Comparison of ENCODE assay signal across 8 mouse cellular contexts in genomic region chr6:38433261-38434033, GRCm38 (mm10). TPM values are rescaled to one million over a fixed set of nuclear protein-coding genes. Genes with fewer than 3 reads are reported as not detected.
DNase-seq lines count a peak whose midpoint lies in the region; ATAC-seq lines count a peak whose summit lies in the region.

Gene Ubn2 (plus strand): TSS chr6:38433950.

- H3K4me3 ChIP-seq in lung, embryonic 16.5 days (ENCODE audit: low read length): peak within 1 kb of the TSS; percentile 98

- DNase-seq in MEL-GATA-1-ER (ENCODE audit: extremely low read depth, low read depth): peak; percentile 99
- peak; percentile 98 for DNase-seq in cerebellum, adult 8-10 months
- peak; percentile 100 for DNase-seq in forelimb bud, embryonic 11.5 days (ENCODE audit: low read depth, low spot score)
- peak; percentile 94 for DNase-seq in layer of hippocampus, adult 9-10 months (ENCODE audit: low spot score)
- peak; percentile 96 for DNase-seq in ovary, postnatal 10 days (ENCODE audit: low spot score)
- peak; percentile 99 for DNase-seq in thymus, postnatal 10 days (ENCODE audit: low spot score in 2 of 2)

- ATAC-seq in hematopoietic stem cell, adult 5-6 weeks (replicated peaks in 1 of 2; ENCODE audit: insufficient read depth in 1 of 2, low FRiP score in 2 of 2, low TSS enrichment in 1 of 2, low read depth in 1 of 2, poor library complexity in 2 of 2, severe bottlenecking in 2 of 2): peak; percentile 94 to 95
- ATAC-seq in lung, embryonic 16.5 days (ENCODE audit: low read depth): peak; percentile 97

- no peaks in the 10 kb centered on the region for H3K9me3 ChIP-seq in lung, embryonic 16.5 days (ENCODE audit: control insufficient read depth, low read length)

- peak within 1 kb of the TSS; percentile 89 for H3K4me2 ChIP-seq in lung, embryonic 16.5 days (ENCODE audit: low read depth, low read length)

- peak within 1 kb of the TSS; percentile 98 for H3K27ac ChIP-seq in lung, embryonic 16.5 days (ENCODE audit: low read length)

- WGBS in lung, embryonic 16.5 days: under 1% methylated on average over 61 of the region's 64 CpGs

- H3K27me3 ChIP-seq in lung, embryonic 16.5 days (ENCODE audit: control insufficient read depth, insufficient read depth, low read depth, low read length): no peaks in the 10 kb centered on the region

- peak within 1 kb of the TSS; percentile 92 for H3K9ac ChIP-seq in lung, embryonic 16.5 days (ENCODE audit: low read length)

- peaks cover 2% of the 10 kb centered on the region; the same call in 1 of the 2 replicates for H3K4me1 ChIP-seq in lung, embryonic 16.5 days (replicated peaks; ENCODE audit: control insufficient read depth, insufficient read depth, low read length)

- H3K36me3 ChIP-seq in lung, embryonic 16.5 days (ENCODE audit: control insufficient read depth, insufficient read depth, low read length): no peaks in the 10 kb centered on the region

RNA-seq across cellular contexts. Expression of gene Ubn2, which starts in this region (rescaled TPM):
- 20.7 and 26.6 TPM in 2 replicates for total RNA-seq in hematopoietic stem cell, adult 5-6 weeks (2017)
- 11.2 and 14.1 TPM in 2 replicates for polyA plus RNA-seq in lung, embryonic 16.5 days (2015; fragmentation: Nextera tagmentation; extraction: Ambion mirVana)

Comparison
In these comparisons a context has a peak if more than half of its experiments do, and no peak if none do; other contexts are left out.
1. Peak in every context shown above with its lines: DNase-seq, ATAC-seq, H3K4me3 ChIP-seq and H3K27ac ChIP-seq.